Mouse (Mus musculus) hindbrain, embryonic 11.5 days (tissue): ENCODE data around the gene Timm17b. TPM values are rescaled to one million over a fixed set of nuclear protein-coding genes. Genes with fewer than 3 reads are reported as not detected.
A peak's percentile ranks its signal among the peaks of the same experiment; 100 is the strongest.

Experiments used
- ATAC-seq: fragments of 200-750 bp; cut with Nextera tagmentation; 2 replicates; pipeline ENCODE4 v1.8.0; 2017; ENCODE audit warnings: mild to moderate bottlenecking, moderate TSS enrichment, moderate library complexity; ENCODE audit not compliant: low FRiP score
- DNase-seq: peaks from one replicate; pipeline ENCODE4 v3.0.0-alpha.2; 2015; ENCODE audit warnings: low spot score
- H3K27ac ChIP-seq: fragments of 300-500 bp; sonication (generic); 2 replicates; pipeline ENCODE4 v1.5.1; 2014; ENCODE audit warnings: mild to moderate bottlenecking, low read depth, low read length
- H3K27me3 ChIP-seq: fragments of 300-500 bp; sonication (generic); 2 replicates; pipeline ENCODE4 v1.6.1; 2014; ENCODE audit warnings: mild to moderate bottlenecking, low read length, moderate library complexity, mixed read lengths; ENCODE audit not compliant: control insufficient read depth, insufficient read depth
- H3K36me3 ChIP-seq: fragments of 300-500 bp; sonication (generic); 2 replicates; pipeline ENCODE4 v1.6.1; 2014; ENCODE audit warnings: mild to moderate bottlenecking, low read length, moderate library complexity, mixed read lengths; ENCODE audit not compliant: control insufficient read depth, insufficient read depth
- H3K4me1 ChIP-seq: fragments of 300-500 bp; sonication (generic); replicated peaks from 2 replicates; pipeline ENCODE4 v1.6.1; 2014; ENCODE audit warnings: low read length, mixed read lengths; ENCODE audit not compliant: control insufficient read depth, insufficient read depth
- H3K4me2 ChIP-seq: fragments of 300-500 bp; sonication (generic); replicated peaks from 2 replicates; pipeline ENCODE4 v1.6.1; 2014; ENCODE audit warnings: mild to moderate bottlenecking, low read depth, low read length
- H3K4me3 ChIP-seq: fragments of 300-500 bp; sonication (generic); 2 replicates; pipeline ENCODE4 v1.5.1; 2014; ENCODE audit warnings: low read depth, low read length
- H3K9ac ChIP-seq: fragments of 300-500 bp; sonication (generic); 2 replicates; pipeline ENCODE4 v1.6.1; 2014; ENCODE audit warnings: low read depth, low read length
- H3K9me3 ChIP-seq: fragments of 300-500 bp; sonication (generic); 2 replicates; pipeline ENCODE4 v1.6.1; 2016; ENCODE audit warnings: low read length; ENCODE audit not compliant: control insufficient read depth
- WGBS: fragments of 180-500 bp; shearing (Covaris S2); extraction: QIAGEN DNeasy Blood & Tissue Kit; methylation state at CpG from one replicate; pipeline ENCODE4 v1.1.7; 2014; 5-methylcytosine and 5-hydroxymethylcytosine counted together
- polyA plus RNA-seq: library from polyadenylated mRNA; unstranded; fragments of >200 nt; fragmentation: Nextera tagmentation; extraction: Ambion mirVana; gene quantifications from 2 replicates; pipeline ENCODE4 v1.2.1, GENCODE M21; 2014

Timm17b gene
- polyA plus RNA-seq, 1 experiment from 2014 or later = 168 TPM

GRCm38 (mm10) chrX:7868506-7868905 lies 30.7 kb upstream of the Timm17b start:
- Histone ChIP-seq H3K9me3 (no peaks in the 10 kb centered on the region), H3K4me3 (no peak overlapping the region), H3K9ac (no peak overlapping the region), H3K4me1 (no peaks in the 10 kb centered on the region), H3K4me2 (no peak overlapping the region), H3K27me3 (no peaks in the 10 kb centered on the region), H3K27ac (no peak overlapping the region), H3K36me3 (no peaks in the 10 kb centered on the region)
- ATAC-seq (no peak), DNase-seq (no peak)
- WGBS = 35% methylated on average over 2 of the region's 2 CpGs

- DNase-seq (no peak), ATAC-seq (no peak)
- Histone ChIP-seq H3K4me3 (no peak overlapping the region), H3K27me3 (no peaks in the 10 kb centered on the region), H3K9ac (no peak overlapping the region), H3K9me3 (no peaks in the 10 kb centered on the region), H3K27ac (no peak overlapping the region), H3K4me1 (no peaks in the 10 kb centered on the region), H3K36me3 (no peaks in the 10 kb centered on the region), H3K4me2 (no peak overlapping the region)
- WGBS = 31% methylated on average over 3 of the region's 3 CpGs
These were observed 29.3 kb upstream of the Timm17b start for GRCm38 (mm10) chrX:7869826-7870225.

GRCm38 (mm10) chrX:7878007-7878419 lies 21.1 kb upstream of the Timm17b start, which contains the start of gene Pim2:
TSS of gene Pim2 (plus strand) at chrX:7878262.
- WGBS = 19% methylated on average over 37 of the region's 38 CpGs
- peak within 1 kb of the TSS; percentile 89 for H3K4me2 ChIP-seq
- H3K27ac ChIP-seq = no peak within 1 kb of the TSS
- H3K36me3 ChIP-seq = no peaks in the 10 kb centered on the region
- peak; percentile 75 for DNase-seq
- ATAC-seq = peak; percentile 89
- H3K9me3 ChIP-seq = no peaks in the 10 kb centered on the region
- H3K9ac ChIP-seq = peak within 1 kb of the TSS; percentile 42
- H3K27me3 ChIP-seq = no peaks in the 10 kb centered on the region
- peak within 1 kb of the TSS; percentile 42 for H3K4me3 ChIP-seq
- 0 out of 2 replicates have a peak, but pooled peaks cover 2% of the 10 kb centered on the region for H3K4me1 ChIP-seq

GRCm38 (mm10) chrX:7878495-7878894 lies 20.7 kb upstream of the Timm17b start:
- Histone ChIP-seq H3K4me2 (peak overlapping the region; percentile 89), H3K27me3 (no peaks in the 10 kb centered on the region), H3K9me3 (no peaks in the 10 kb centered on the region), H3K9ac (peak overlapping the region; percentile 42), H3K4me3 (peak overlapping the region; percentile 42), H3K27ac (no peak overlapping the region), H3K4me1 (0 out of 2 replicates have a peak, but pooled peaks cover 2% of the 10 kb centered on the region), H3K36me3 (no peaks in the 10 kb centered on the region)
- DNase-seq (peak; percentile 14), ATAC-seq (peak; percentile 42; the same call in 1 of the 2 replicates)
- 8% methylated on average over 21 of the region's 21 CpGs for WGBS

GRCm38 (mm10) chrX:7879819-7880218 lies 19.3 kb upstream of the Timm17b start:
- H3K4me3 ChIP-seq = no peak overlapping the region
- WGBS = 7% methylated on average over 11 of the region's 11 CpGs
- peak overlapping the region; percentile 11; the same call in 1 of the 2 replicates for H3K4me2 ChIP-seq
- no peaks in the 10 kb centered on the region for H3K27me3 ChIP-seq
- peaks cover 2% of the 10 kb centered on the region; the same call in 1 of the 2 replicates for H3K4me1 ChIP-seq
- DNase-seq (peak; percentile 77), ATAC-seq (peak; percentile 57)
- H3K9me3 ChIP-seq = no peaks in the 10 kb centered on the region
- H3K9ac ChIP-seq = no peak overlapping the region
- no peaks in the 10 kb centered on the region for H3K36me3 ChIP-seq
- H3K27ac ChIP-seq = no peak overlapping the region

GRCm38 (mm10) chrX:7883841-7884567 lies 15.2 kb upstream of the Timm17b start, which contains the start of gene Slc35a2:
TSS of gene Slc35a2 (plus strand) at chrX:7884028.
- Histone ChIP-seq H3K27ac (peak within 1 kb of the TSS; percentile 72), H3K36me3 (no peaks in the 10 kb centered on the region), H3K9ac (peak within 1 kb of the TSS; percentile 52), H3K9me3 (no peaks in the 10 kb centered on the region), H3K4me1 (no peaks in the 10 kb centered on the region; the same call in 1 of the 2 replicates), H3K27me3 (no peaks in the 10 kb centered on the region), H3K4me3 (peak within 1 kb of the TSS; percentile 50), H3K4me2 (peak within 1 kb of the TSS; percentile 56)
- ATAC-seq = peak; percentile 86
- WGBS = 14% methylated on average over 43 of the region's 49 CpGs
- peak; percentile 74 for DNase-seq

- Histone ChIP-seq H3K4me3 (peak overlapping the region; percentile 58), H3K36me3 (no peaks in the 10 kb centered on the region), H3K9me3 (no peaks in the 10 kb centered on the region), H3K27me3 (no peaks in the 10 kb centered on the region), H3K27ac (no peak overlapping the region), H3K9ac (peak overlapping the region; percentile 49), H3K4me1 (no peaks in the 10 kb centered on the region), H3K4me2 (peak overlapping the region; percentile 42)
- WGBS = 35% methylated on average over 13 of the region's 13 CpGs
- ATAC-seq (no peak), DNase-seq (no peak)
These were observed 946 bp upstream of the Timm17b start for GRCm38 (mm10) chrX:7898211-7898610.

- no peak overlapping the region for H3K4me2 ChIP-seq
- H3K4me3 ChIP-seq = no peak overlapping the region
- no peak overlapping the region for H3K27ac ChIP-seq
- ATAC-seq (no peak), DNase-seq (no peak)
- no peaks in the 10 kb centered on the region for H3K4me1 ChIP-seq
- H3K36me3 ChIP-seq = no peaks in the 10 kb centered on the region
- no peaks in the 10 kb centered on the region for H3K27me3 ChIP-seq
- WGBS = 93% methylated on average over 5 of the region's 5 CpGs
- no peak overlapping the region for H3K9ac ChIP-seq
- H3K9me3 ChIP-seq = no peaks in the 10 kb centered on the region
These were observed 5.3 kb downstream of the Timm17b start for GRCm38 (mm10) chrX:7904441-7904840.

- Histone ChIP-seq H3K9me3 (no peaks in the 10 kb centered on the region), H3K36me3 (no peaks in the 10 kb centered on the region), H3K27me3 (no peaks in the 10 kb centered on the region), H3K9ac (no peak within 1 kb of the TSS), H3K27ac (no peak within 1 kb of the TSS), H3K4me3 (no peak within 1 kb of the TSS), H3K4me1 (no peaks in the 10 kb centered on the region), H3K4me2 (no peak within 1 kb of the TSS)
- 89% methylated on average over 5 of the region's 5 CpGs for WGBS
- ATAC-seq (no peak), DNase-seq (no peak)
These were observed 8.6 kb downstream of the Timm17b start, which contains the start of gene Gm10491 for GRCm38 (mm10) chrX:7907735-7908134. TSS of gene Gm10491 (minus strand) at chrX:7907835.
